Mouse (Mus musculus) heart, postnatal 0 days (tissue): ENCODE data around the gene Hrc. TPM values are rescaled to one million over a fixed set of nuclear protein-coding genes. Genes with fewer than 3 reads are reported as not detected.
"Not testable (repeated sequence)": the region's sequence is repeated elsewhere in the genome, so short reads cannot be mapped to it uniquely, and the experiment has no call there.

Experiments used
- ATAC-seq: fragments of 200-750 bp; cut with Nextera tagmentation; 2 replicates; pipeline ENCODE4 v1.8.0; 2017; ENCODE audit warnings: low read depth, moderate number of reproducible peaks, moderate library complexity; ENCODE audit not compliant: insufficient read depth
- DNase-seq: peaks from one replicate; pipeline ENCODE4 v3.0.0-alpha.2; 2016; ENCODE audit warnings: low spot score
- H3K27ac ChIP-seq: fragments of 300-500 bp; sonication (generic); 2 replicates; pipeline ENCODE4 v1.5.1; 2014; ENCODE audit warnings: low read depth, mild to moderate bottlenecking
- H3K27me3 ChIP-seq: fragments of 300-500 bp; sonication (generic); 2 replicates; pipeline ENCODE4 v1.6.1; 2014; ENCODE audit warnings: low read length, mixed read lengths; ENCODE audit not compliant: control insufficient read depth, insufficient read depth
- H3K36me3 ChIP-seq: fragments of 300-500 bp; sonication (generic); replicated peaks from 2 replicates; pipeline ENCODE4 v1.6.1; 2014; ENCODE audit warnings: low read length, mixed read lengths; ENCODE audit not compliant: control insufficient read depth, insufficient read depth
- H3K4me1 ChIP-seq: fragments of 300-500 bp; sonication (generic); 2 replicates; pipeline ENCODE4 v1.6.1; 2014; ENCODE audit warnings: antibody characterized with exemption; ENCODE audit not compliant: control insufficient read depth, insufficient read depth
- H3K4me2 ChIP-seq: fragments of 300-500 bp; sonication (generic); 2 replicates; pipeline ENCODE4 v1.6.1; 2014; ENCODE audit warnings: low read depth, mild to moderate bottlenecking, low read length, moderate library complexity
- H3K4me3 ChIP-seq: fragments of 300-500 bp; sonication (generic); 2 replicates; pipeline ENCODE4 v1.5.1; 2014; ENCODE audit warnings: low read depth, low read length
- H3K9ac ChIP-seq: fragments of 300-500 bp; sonication (generic); replicated peaks from 2 replicates; pipeline ENCODE4 v1.6.1; 2014; ENCODE audit warnings: low read depth, low read length, mixed read lengths
- H3K9me3 ChIP-seq: fragments of 300-500 bp; sonication (generic); replicated peaks from 2 replicates; pipeline ENCODE4 v1.6.1; 2016; ENCODE audit warnings: low read length; ENCODE audit not compliant: control insufficient read depth
- CTCF ChIP-seq: IDR thresholded peaks from 2 replicates; pipeline ENCODE4 v1.5.1; 2016; ENCODE audit warnings: antibody characterized with exemption, control low read depth, low read depth
- EP300 ChIP-seq: IDR thresholded peaks from 2 replicates; pipeline ENCODE4 v1.6.1; 2016; ENCODE audit warnings: antibody characterized with exemption, low read depth
- WGBS: fragments of 180-500 bp; shearing (Covaris S2); extraction: QIAGEN DNeasy Blood & Tissue Kit; methylation state at CpG from one replicate; pipeline ENCODE4 v1.1.7; 2014; 5-methylcytosine and 5-hydroxymethylcytosine counted together
- polyA plus RNA-seq: library from polyadenylated mRNA; unstranded; fragments of >200 nt; fragmentation: Nextera tagmentation; extraction: Ambion mirVana; gene quantifications from 2 replicates; pipeline ENCODE4 v1.2.1, GENCODE M21; 2015
- total RNA-seq: library from RNA; depleted of rRNA; stranded (reverse); fragments of >200 nt; gene quantifications from 2 replicates; pipeline ENCODE4 v1.2.3, GENCODE M21; 2014; ENCODE audit warnings: low replicate concordance

Gene Hrc
- total and polyA plus RNA-seq, 2 experiments from 2014 or later, result 39.7 to 45.9 TPM

- H3K9me3 ChIP-seq, result no peaks in the 10 kb centered on the region
- 58% methylated on average over 13 of the region's 13 CpGs for whole genome bisulfite sequencing
- no peak for TF ChIP-seq CTCF
- no peak for TF ChIP-seq EP300
- DNase-seq (no peak), ATAC-seq (no peak)
- no peak overlapping the region for H3K4me2 ChIP-seq
- H3K36me3 ChIP-seq, result no peaks in the 10 kb centered on the region
- H3K4me1 ChIP-seq, result no peaks in the 10 kb centered on the region
- H3K4me3 ChIP-seq, result no peak overlapping the region
- no peak overlapping the region for H3K9ac ChIP-seq
- H3K27ac ChIP-seq, result no peak overlapping the region
- H3K27me3 ChIP-seq, result no peaks in the 10 kb centered on the region
Measured at GRCm38 (mm10) chr7:45346905-45347304, 11.8 kb downstream of the Hrc start.

- Histone ChIP-seq H3K4me2 (no peak overlapping the region), H3K9me3 (no peaks in the 10 kb centered on the region), H3K4me3 (no peak overlapping the region), H3K36me3 (no peaks in the 10 kb centered on the region), H3K27ac (no peak overlapping the region), H3K9ac (no peak overlapping the region), H3K4me1 (no peaks in the 10 kb centered on the region), H3K27me3 (no peaks in the 10 kb centered on the region)
- no peak for TF ChIP-seq CTCF
- no peak for TF ChIP-seq EP300
- no peak for DNase-seq
- WGBS, result 13% methylated on average over 5 of the region's 5 CpGs
- ATAC-seq, result no peak
Measured at GRCm38 (mm10) chr7:45353041-45353440, 18.0 kb downstream of the Hrc start.

GRCm38 (mm10) chr7:45355318-45356020, 20.4 kb downstream of the Hrc start:
- WGBS, result 65% methylated on average over 15 of the region's 15 CpGs
- Histone ChIP-seq H3K27ac (no peak overlapping the region), H3K9ac (no peak overlapping the region), H3K36me3 (no peaks in the 10 kb centered on the region), H3K27me3 (peaks cover 8% of the 10 kb centered on the region), H3K4me3 (no peak overlapping the region), H3K9me3 (no peaks in the 10 kb centered on the region), H3K4me2 (no peak overlapping the region), H3K4me1 (no peaks in the 10 kb centered on the region)
- no peak for TF ChIP-seq CTCF
- no peak for TF ChIP-seq EP300
- DNase-seq, result no peak
- ATAC-seq, result no peak

- no peak for ATAC-seq
- no peak overlapping the region for H3K4me2 ChIP-seq
- TF ChIP-seq EP300 (no peak), CTCF (no peak)
- H3K36me3 ChIP-seq, result no peaks in the 10 kb centered on the region
- 45% methylated on average over 13 of the region's 13 CpGs for WGBS
- no peak overlapping the region for H3K4me3 ChIP-seq
- DNase-seq, result no peak
- peaks cover 14% of the 10 kb centered on the region for H3K27me3 ChIP-seq
- H3K4me1 ChIP-seq, result no peaks in the 10 kb centered on the region
- no peaks in the 10 kb centered on the region for H3K9me3 ChIP-seq
- no peak overlapping the region for H3K27ac ChIP-seq
- no peak overlapping the region for H3K9ac ChIP-seq
Measured at GRCm38 (mm10) chr7:45356087-45356486, 21.0 kb downstream of the Hrc start.

- not testable (repeated sequence) for H3K4me3 ChIP-seq
- peaks cover 44% of the 10 kb centered on the region for H3K27me3 ChIP-seq
Measured at GRCm38 (mm10) chr7:45359081-45359480, 24.0 kb downstream of the Hrc start.

More at GRCm38 (mm10) chr7:45359081-45359480, 24.0 kb downstream of the Hrc start:
- DNase-seq, H3K4me2 ChIP-seq, H3K9me3 ChIP-seq, ATAC-seq, H3K36me3 ChIP-seq, H3K9ac ChIP-seq, H3K27ac ChIP-seq, H3K4me1 ChIP-seq: not testable (repeated sequence)
- 36% methylated on average over 10 of the region's 11 CpGs for WGBS
